Comparison of ENCODE assay signal across 15 mouse cellular contexts in the genomic region with DNA sequence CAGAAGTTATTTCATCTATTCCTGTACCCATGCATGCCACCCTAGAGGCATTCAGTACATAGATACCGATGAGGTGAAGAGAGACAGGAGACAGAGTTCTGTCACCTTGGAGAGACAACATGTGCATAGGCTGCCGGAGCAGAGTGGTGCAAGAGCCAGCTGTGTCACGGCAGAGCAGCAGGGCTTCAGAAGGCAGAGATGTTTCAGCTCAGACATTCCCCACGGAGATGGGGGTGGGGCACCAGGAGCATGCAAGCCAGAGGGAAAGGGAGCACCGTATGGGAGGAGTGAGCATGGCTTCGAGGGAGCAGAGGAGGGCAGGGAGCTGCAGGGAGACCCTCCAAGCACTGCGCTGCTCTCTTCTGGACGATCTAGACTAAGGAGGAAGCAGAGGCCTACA. TPM values are rescaled to one million over a fixed set of nuclear protein-coding genes. Genes with fewer than 3 reads are reported as not detected.
A peak's percentile ranks its signal among the peaks of the same experiment; 100 is the strongest.
DNase-seq lines count a peak whose midpoint lies in the region; ATAC-seq and TF ChIP-seq lines count a peak whose summit lies in the region.
"Had no signal": no experiment of that assay in that cellular context is flagged by ENCODE, and none has a peak within 500 bp of the region (broad histone marks: within the 10 kb centered on the region; RNA-seq: fewer than 3 reads in every experiment).

No protein-coding gene starts in this region.

- no peaks in the 10 kb centered on the region for H3K36me3 ChIP-seq in hindbrain, embryonic 12.5 days
- no peaks in the 10 kb centered on the region for H3K36me3 ChIP-seq in midbrain, postnatal 0 days (ENCODE audit: insufficient read depth, low read length)
- no peaks in the 10 kb centered on the region for H3K36me3 ChIP-seq in liver, embryonic 11.5 days (ENCODE audit: control insufficient read depth, insufficient read depth, low read length)
- H3K36me3 ChIP-seq: embryonic facial prominence, embryonic 12.5 days; forebrain, embryonic 15.5 days had no signal

- TF ChIP-seq CTCF in gastrocnemius, adult 2 months (IDR thresholded peaks at IDR 0.05) = no peak
- no peak for TF ChIP-seq CTCF in midbrain, postnatal 0 days (IDR thresholded peaks at IDR 0.05)

- no peak overlapping the region for H3K9ac ChIP-seq in hindbrain, embryonic 12.5 days
- no peak overlapping the region for H3K9ac ChIP-seq in midbrain, postnatal 0 days (replicated peaks; ENCODE audit: low read length, poor library complexity, severe bottlenecking)
- no peak overlapping the region for H3K9ac ChIP-seq in liver, embryonic 11.5 days (ENCODE audit: low read depth, low read length)
- H3K9ac ChIP-seq: embryonic facial prominence, embryonic 12.5 days; forebrain, embryonic 15.5 days had no signal

- H3K4me2 ChIP-seq in hindbrain, embryonic 12.5 days (replicated peaks) = no peak overlapping the region
- H3K4me2 ChIP-seq in midbrain, postnatal 0 days (ENCODE audit: low read depth, low read length, poor library complexity, severe bottlenecking) = no peak overlapping the region
- H3K4me2 ChIP-seq in liver, embryonic 11.5 days = no peak overlapping the region
- H3K4me2 ChIP-seq: embryonic facial prominence, embryonic 12.5 days; forebrain, embryonic 15.5 days had no signal

- peak; percentile 69 for ATAC-seq in hindbrain, embryonic 12.5 days (ENCODE audit: low FRiP score)
- peak; percentile 49; the same call in 1 of the 2 replicates for ATAC-seq in midbrain, postnatal 0 days (ENCODE audit: low FRiP score)
- no peak for ATAC-seq in liver, embryonic 11.5 days (replicated peaks; ENCODE audit: low FRiP score)
- ATAC-seq: forebrain, embryonic 15.5 days had no signal

- peaks cover 5% of the 10 kb centered on the region; the same call in 1 of the 2 replicates for H3K4me1 ChIP-seq in hindbrain, embryonic 12.5 days
- H3K4me1 ChIP-seq in midbrain, postnatal 0 days (ENCODE audit: insufficient read depth, low read length) = no peaks in the 10 kb centered on the region
- H3K4me1 ChIP-seq in liver, embryonic 11.5 days (replicated peaks; ENCODE audit: control insufficient read depth, insufficient read depth, low read length) = no peaks in the 10 kb centered on the region
- H3K4me1 ChIP-seq: embryonic facial prominence, embryonic 12.5 days; forebrain, embryonic 15.5 days had no signal

- 42% methylated on average over 8 of the region's 8 CpGs for WGBS in hindbrain, embryonic 12.5 days
- 39% methylated on average over 8 of the region's 8 CpGs for WGBS in midbrain, postnatal 0 days
- WGBS in liver, embryonic 11.5 days = 49% methylated on average over 8 of the region's 8 CpGs

- H3K9me3 ChIP-seq in hindbrain, embryonic 12.5 days (replicated peaks) = no peaks in the 10 kb centered on the region
- H3K9me3 ChIP-seq in midbrain, postnatal 0 days (ENCODE audit: low read length) = no peaks in the 10 kb centered on the region
- no peaks in the 10 kb centered on the region for H3K9me3 ChIP-seq in liver, embryonic 11.5 days (ENCODE audit: control insufficient read depth, low read length)
- H3K9me3 ChIP-seq: embryonic facial prominence, embryonic 12.5 days; forebrain, embryonic 15.5 days had no signal

- no peaks in the 10 kb centered on the region for H3K27me3 ChIP-seq in hindbrain, embryonic 12.5 days
- no peaks in the 10 kb centered on the region for H3K27me3 ChIP-seq in midbrain, postnatal 0 days (ENCODE audit: insufficient read depth, low read length)
- H3K27me3 ChIP-seq in liver, embryonic 11.5 days (replicated peaks; ENCODE audit: control insufficient read depth, insufficient read depth, low read length) = no peaks in the 10 kb centered on the region
- H3K27me3 ChIP-seq: embryonic facial prominence, embryonic 12.5 days; forebrain, embryonic 15.5 days had no signal

- H3K4me3 ChIP-seq in gastrocnemius, adult 2 months = no peak overlapping the region
- no peak overlapping the region for H3K4me3 ChIP-seq in hindbrain, embryonic 12.5 days
- no peak overlapping the region for H3K4me3 ChIP-seq in midbrain, postnatal 0 days (ENCODE audit: low read depth, low read length)
- H3K4me3 ChIP-seq in liver, embryonic 11.5 days (ENCODE audit: low read depth, low read length) = no peak overlapping the region
- H3K4me3 ChIP-seq: embryonic facial prominence, embryonic 12.5 days; forebrain, embryonic 15.5 days had no signal

- DNase-seq in gastrocnemius, adult 2 months = peak; percentile 24
- DNase-seq in gastrocnemius, adult 18-20 months (ENCODE audit: low spot score) = no peak
- peak; percentile 38 for DNase-seq in retina, postnatal 1 day
- DNase-seq in retina, embryonic 14.5 days (ENCODE audit: low spot score) = no peak
- no peak for DNase-seq in midbrain, postnatal 0 days (ENCODE audit: low spot score)
- no peak for DNase-seq in natural killer cell, adult 2 months (ENCODE audit: low spot score in 2 of 2)
- DNase-seq in liver, embryonic 11.5 days (ENCODE audit: low spot score) = no peak
- DNase-seq: cerebellum, adult 9-10 months; gastrocnemius, postnatal 25 days; kidney, adult 9 months; liver; thymus, postnatal 14 days had no signal

- intact Hi-C loops in gastrocnemius, adult 2 months (cut with DNase I) = loop anchor here (5.0 kb wide), 1 partner anchor 33 kb away; no protein-coding TSS in a partner anchor

- peak overlapping the region; percentile 54 for H3K27ac ChIP-seq in gastrocnemius, adult 2 months
- no peak overlapping the region for H3K27ac ChIP-seq in hindbrain, embryonic 12.5 days
- no peak overlapping the region for H3K27ac ChIP-seq in midbrain, postnatal 0 days (ENCODE audit: low read depth, low read length)
- no peak overlapping the region for H3K27ac ChIP-seq in liver, embryonic 11.5 days (ENCODE audit: low read depth, low read length)
- H3K27ac ChIP-seq: embryonic facial prominence, embryonic 12.5 days; forebrain, embryonic 15.5 days had no signal

RNA-seq across cellular contexts. Expression of a gene that starts 18.2 kb away (rescaled TPM):
- total RNA-seq in gastrocnemius, adult 2 months (2021) = 1 to 10 TPM; 5.5 to 8.3 TPM
- total RNA-seq in gastrocnemius, adult 18-20 months (2021) = 1 to 10 TPM; 3.3 to 5.6 TPM
- 33.1 and 36.8 TPM in 2 replicates for polyA plus RNA-seq in hindbrain, embryonic 12.5 days (2016; fragmentation: Nextera tagmentation; extraction: Ambion mirVana)
- 111 and 117 TPM in 2 replicates for total RNA-seq in midbrain, postnatal 0 days (2014; rRNA removed)
- 30.1 and 32.8 TPM in 2 replicates for polyA plus RNA-seq in midbrain, postnatal 0 days (2015; fragmentation: Nextera tagmentation; extraction: Ambion mirVana)
- 0.73 and 0.88 TPM in 2 replicates for polyA plus RNA-seq in liver, embryonic 11.5 days (2014; fragmentation: Nextera tagmentation; extraction: Ambion mirVana)

Comparison
In these comparisons a context has a peak if more than half of its experiments do, and no peak if none do; other contexts are left out.
1. DNase-seq: peak in gastrocnemius, adult 2 months (single experiment) and retina, postnatal 1 day (single experiment); none in gastrocnemius, adult 18-20 months (single experiment), retina, embryonic 14.5 days (single experiment), midbrain, postnatal 0 days (single experiment), natural killer cell, adult 2 months (0 of 2) and liver, embryonic 11.5 days (single experiment).
2. RNA of a gene that starts 18.2 kb away (total RNA-seq): 111 to 117 TPM in midbrain, postnatal 0 days; 5.5 to 8.3 TPM in gastrocnemius, adult 2 months and 3.3 to 5.6 TPM in gastrocnemius, adult 18-20 months; every median in the first group is over 10 times any median in the second.